Mouse (Mus musculus) liver, embryonic 14.5 days (tissue): ENCODE results near the gene Slc25a43. TPM values are rescaled to one million over a fixed set of nuclear protein-coding genes. Genes with fewer than 3 reads are reported as not detected.

Experiments
- ATAC-seq: fragments of 200-750 bp; cut with Nextera tagmentation; 2 replicates; pipeline ENCODE4 v1.8.0; 2017; ENCODE audit warnings: moderate number of reproducible peaks, mild to moderate bottlenecking, moderate library complexity; ENCODE audit not compliant: insufficient read depth
- DNase-seq, 3 experiments: peaks; one replicate each; pipeline ENCODE4 v3.0.0-alpha.2; 2012 to 2013; ENCODE audit warnings: low read depth in 3 of 3, low spot score in 3 of 3
- H3K27ac ChIP-seq: fragments of 300-500 bp; sonication (generic); 2 replicates; pipeline ENCODE4 v1.5.1; 2014; ENCODE audit warnings: moderate library complexity, mild to moderate bottlenecking, control low read depth, inconsistent platforms
- H3K27me3 ChIP-seq: fragments of 300-500 bp; sonication (generic); 2 replicates; pipeline ENCODE4 v1.6.1; 2014; ENCODE audit warnings: mild to moderate bottlenecking, low read length, moderate library complexity; ENCODE audit not compliant: control insufficient read depth, insufficient read depth
- H3K36me3 ChIP-seq: fragments of 300-500 bp; sonication (generic); replicated peaks from 2 replicates; pipeline ENCODE4 v1.6.1; 2014; ENCODE audit warnings: low read depth; ENCODE audit not compliant: control insufficient read depth, insufficient read depth
- H3K4me1 ChIP-seq, 2 experiments: fragments of 200-500 bp in 1 of 2; fragments of 300-500 bp in 1 of 2; sonication (generic) in 1 of 2; replicated peaks; 2 replicates each; pipeline ENCODE4 v1.6.1; 2012 to 2014; ENCODE audit warnings: antibody characterized with exemption in 1 of 2, inconsistent platforms in 1 of 2, low read length in 1 of 2; ENCODE audit not compliant: control insufficient read depth in 2 of 2, insufficient read depth in 2 of 2
- H3K4me2 ChIP-seq: fragments of 300-500 bp; sonication (generic); 2 replicates; pipeline ENCODE4 v1.6.1; 2014; ENCODE audit warnings: low read depth, mild to moderate bottlenecking, control low read depth, moderate library complexity
- H3K4me3 ChIP-seq, 2 experiments: fragments of 200-500 bp in 1 of 2; fragments of 300-500 bp in 1 of 2; sonication (generic) in 1 of 2; 2 replicates each; pipeline ENCODE4 v1.5.1; 2012 to 2014; ENCODE audit warnings: low read depth in 2 of 2, low read length in 2 of 2, mild to moderate bottlenecking in 2 of 2, control low read depth in 1 of 2, inconsistent platforms in 1 of 2, moderate library complexity in 1 of 2; ENCODE audit not compliant: insufficient read depth in 1 of 2
- H3K9ac ChIP-seq: fragments of 300-500 bp; sonication (generic); replicated peaks from 2 replicates; pipeline ENCODE4 v1.6.1; 2014; ENCODE audit warnings: mild to moderate bottlenecking, control low read depth, moderate library complexity
- H3K9me3 ChIP-seq: fragments of 300-500 bp; sonication (generic); 2 replicates; pipeline ENCODE4 v1.6.1; 2016; ENCODE audit warnings: low read length, mixed read lengths; ENCODE audit not compliant: control insufficient read depth
- CTCF ChIP-seq: IDR thresholded peaks from 2 replicates; pipeline ENCODE4 v1.5.1; 2016; ENCODE audit warnings: antibody characterized with exemption, low read depth, control low read depth
- EP300 ChIP-seq: IDR thresholded peaks from 2 replicates; pipeline ENCODE4 v1.6.1; 2016; ENCODE audit warnings: antibody characterized with exemption, low read depth
- WGBS: fragments of 180-500 bp; shearing (Covaris S2); extraction: QIAGEN DNeasy Blood & Tissue Kit; methylation state at CpG from one replicate; pipeline ENCODE4 v1.1.7; 2014; ENCODE audit not compliant: insufficient replicate concordance; 5-methylcytosine and 5-hydroxymethylcytosine counted together
- polyA plus RNA-seq, 2 experiments: library from polyadenylated mRNA; depleted of rRNA in 1 of 2; stranded (reverse) in 1 of 2; unstranded in 1 of 2; fragments of >200 nt; fragmentation: Nextera tagmentation in 1 of 2; extraction: Ambion mirVana in 1 of 2; gene quantifications; 2 replicates each; pipeline versions ENCODE4 v1.2.1 to v1.2.3; 2012 to 2014

The Slc25a43 gene
- polyA plus RNA-seq, 2 experiments = 0.49 to 0.81 TPM

- no peaks in the 10 kb centered on the region for H3K36me3 ChIP-seq
- H3K27me3 ChIP-seq = no peaks in the 10 kb centered on the region
- H3K4me3 ChIP-seq = no peak overlapping the region
- 69% methylated on average over 3 of the region's 3 CpGs for WGBS
- H3K4me2 ChIP-seq = no peak overlapping the region
- H3K4me1 ChIP-seq = no peaks in the 10 kb centered on the region
- H3K9me3 ChIP-seq = no peaks in the 10 kb centered on the region
- no peak for TF ChIP-seq CTCF
- no peak for TF ChIP-seq EP300
- ATAC-seq = no peak
- no peak overlapping the region for H3K9ac ChIP-seq
- no peak for DNase-seq
- H3K27ac ChIP-seq = no peak overlapping the region
Observed at GRCm38 (mm10) chrX:36752586-36752985, 9.1 kb downstream of the Slc25a43 start.

GRCm38 (mm10) chrX:36757796-36758472 lies 14.5 kb downstream of the Slc25a43 start:
- ATAC-seq (no peak), DNase-seq (no peak)
- Histone ChIP-seq H3K4me2 (no peak overlapping the region), H3K9ac (no peak overlapping the region), H3K4me1 (0 out of 4 replicates have a peak, but pooled peaks cover 0 to 2% of the 10 kb centered on the region in 2 experiments), H3K4me3 (no peak overlapping the region), H3K36me3 (no peaks in the 10 kb centered on the region), H3K27me3 (no peaks in the 10 kb centered on the region), H3K27ac (no peak overlapping the region), H3K9me3 (no peaks in the 10 kb centered on the region)
- WGBS = 65% methylated on average over 7 of the region's 7 CpGs
- TF ChIP-seq EP300 (no peak), CTCF (no peak)

GRCm38 (mm10) chrX:36758566-36758965 lies 15.1 kb downstream of the Slc25a43 start:
- Histone ChIP-seq H3K4me2 (no peak overlapping the region), H3K9ac (no peak overlapping the region), H3K36me3 (no peaks in the 10 kb centered on the region), H3K27me3 (no peaks in the 10 kb centered on the region), H3K9me3 (no peaks in the 10 kb centered on the region), H3K27ac (no peak overlapping the region), H3K4me1 (0 out of 4 replicates have a peak, but pooled peaks cover 0 to 2% of the 10 kb centered on the region in 2 experiments), H3K4me3 (no peak overlapping the region)
- no peak for ATAC-seq
- 46% methylated on average over 6 of the region's 6 CpGs for WGBS
- no peak for DNase-seq
- no peak for TF ChIP-seq EP300
- TF ChIP-seq CTCF = no peak

GRCm38 (mm10) chrX:36760946-36761635 lies 17.6 kb downstream of the Slc25a43 start:
- ATAC-seq (no peak), DNase-seq (peak; percentile 40 to 52 (median 49))
- 49% methylated on average over 6 of the region's 6 CpGs for WGBS
- no peak overlapping the region for H3K4me2 ChIP-seq
- TF ChIP-seq CTCF (peak; percentile 79), EP300 (no peak)
- no peaks in the 10 kb centered on the region for H3K36me3 ChIP-seq
- H3K4me1 ChIP-seq = 0 out of 4 replicates have a peak, but pooled peaks cover 0 to 2% of the 10 kb centered on the region in 2 experiments
- no peaks in the 10 kb centered on the region for H3K27me3 ChIP-seq
- H3K27ac ChIP-seq = no peak overlapping the region
- H3K4me3 ChIP-seq = no peak overlapping the region
- H3K9ac ChIP-seq = no peak overlapping the region
- no peaks in the 10 kb centered on the region for H3K9me3 ChIP-seq

- no peaks in the 10 kb centered on the region for H3K27me3 ChIP-seq
- DNase-seq = no peak
- H3K27ac ChIP-seq = no peak overlapping the region
- ATAC-seq = no peak
- 66% methylated on average over 5 of the region's 5 CpGs for WGBS
- H3K4me1 ChIP-seq = 0 out of 4 replicates have a peak, but pooled peaks cover 0 to 2% of the 10 kb centered on the region in 2 experiments
- H3K9me3 ChIP-seq = no peaks in the 10 kb centered on the region
- no peak overlapping the region for H3K4me3 ChIP-seq
- TF ChIP-seq EP300 (no peak), CTCF (no peak)
- H3K36me3 ChIP-seq = no peaks in the 10 kb centered on the region
- H3K9ac ChIP-seq = no peak overlapping the region
- H3K4me2 ChIP-seq = no peak overlapping the region
Observed at GRCm38 (mm10) chrX:36762289-36762688, 18.8 kb downstream of the Slc25a43 start.
